Mouse (Mus musculus) testis, postnatal 14 days (tissue): ENCODE measurements around the gene Rps9.
"Not testable (repeated sequence)": the region's sequence is repeated elsewhere in the genome, so short reads cannot be mapped to it uniquely, and the experiment has no call there.

Experiments
- DNase-seq: peaks from one replicate; pipeline ENCODE4 v3.0.0; 2021; ENCODE audit warnings: low spot score

Gene Rps9

DNA sequence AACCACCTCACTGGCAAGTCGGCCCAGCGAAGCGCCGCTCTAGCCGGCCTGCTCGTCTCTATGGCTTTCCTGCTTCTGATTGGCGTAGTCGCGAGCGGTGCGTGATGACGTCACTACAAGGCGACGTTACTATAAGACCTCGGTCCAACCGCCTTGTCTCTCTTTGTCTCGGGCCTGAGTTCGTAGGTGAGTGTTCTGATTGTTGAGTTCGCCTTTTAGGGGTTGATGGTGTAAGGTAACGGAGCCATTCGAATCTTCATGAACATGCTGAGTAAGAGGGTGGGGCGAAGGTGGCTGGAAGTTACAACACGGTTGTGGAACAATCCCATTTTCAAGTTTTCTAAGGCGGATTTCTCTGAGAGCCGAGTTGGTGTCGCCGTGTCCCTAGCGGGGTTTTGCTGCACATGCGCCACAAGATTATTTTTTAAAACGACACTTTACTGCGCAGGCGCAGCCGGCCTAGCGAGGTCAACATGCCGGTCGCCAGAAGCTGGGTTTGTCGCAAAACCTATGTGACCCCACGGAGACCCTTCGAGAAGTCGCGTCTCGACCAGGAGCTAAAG, at the start of gene Rps9:
Rps9 (plus strand) TSS at position 115 of the 563 bp plus-strand sequence.
- peak; percentile 96 for DNase-seq

DNA sequence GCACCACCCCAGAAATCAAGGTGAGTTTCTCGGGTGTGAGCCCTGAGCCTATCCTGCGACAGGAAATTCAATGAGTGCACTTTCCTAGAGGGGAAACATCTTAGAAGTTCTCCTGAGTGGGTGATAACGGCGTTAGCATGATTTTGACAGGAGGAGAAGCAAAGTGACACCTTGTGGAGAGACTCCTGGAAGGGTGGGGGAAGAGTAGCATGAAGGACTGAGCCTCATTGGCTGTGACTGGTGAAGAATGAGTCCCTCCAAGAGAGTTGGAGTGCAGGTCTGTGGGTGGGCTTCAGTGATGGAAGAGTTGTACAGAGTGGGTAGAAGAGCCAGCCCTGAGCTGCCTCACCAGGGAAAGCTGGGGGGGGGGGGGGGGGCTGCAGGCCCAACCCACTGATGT, 46.8 kb upstream of the Rps9 start:
- DNase-seq, result no peak

DNA sequence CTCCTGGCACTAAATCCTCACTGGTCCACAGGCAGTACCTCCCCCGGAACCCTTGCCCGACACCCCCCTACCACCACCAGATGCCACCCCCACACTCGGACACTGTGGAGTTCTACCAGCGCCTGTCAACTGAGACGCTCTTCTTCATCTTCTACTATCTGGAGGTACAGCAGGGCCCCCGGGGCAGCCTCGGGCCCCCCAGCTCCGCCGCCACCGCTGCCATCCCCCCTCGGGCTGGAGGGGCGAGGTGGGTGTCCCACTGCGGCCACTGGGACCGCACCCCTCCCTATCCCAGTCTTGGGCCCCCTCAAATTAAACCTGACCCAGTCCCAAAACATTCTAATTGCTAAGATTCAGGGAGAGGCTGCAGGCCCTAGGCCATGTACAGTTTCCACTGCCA, 45.2 kb upstream of the Rps9 start:
- DNase-seq, result no peak

DNA sequence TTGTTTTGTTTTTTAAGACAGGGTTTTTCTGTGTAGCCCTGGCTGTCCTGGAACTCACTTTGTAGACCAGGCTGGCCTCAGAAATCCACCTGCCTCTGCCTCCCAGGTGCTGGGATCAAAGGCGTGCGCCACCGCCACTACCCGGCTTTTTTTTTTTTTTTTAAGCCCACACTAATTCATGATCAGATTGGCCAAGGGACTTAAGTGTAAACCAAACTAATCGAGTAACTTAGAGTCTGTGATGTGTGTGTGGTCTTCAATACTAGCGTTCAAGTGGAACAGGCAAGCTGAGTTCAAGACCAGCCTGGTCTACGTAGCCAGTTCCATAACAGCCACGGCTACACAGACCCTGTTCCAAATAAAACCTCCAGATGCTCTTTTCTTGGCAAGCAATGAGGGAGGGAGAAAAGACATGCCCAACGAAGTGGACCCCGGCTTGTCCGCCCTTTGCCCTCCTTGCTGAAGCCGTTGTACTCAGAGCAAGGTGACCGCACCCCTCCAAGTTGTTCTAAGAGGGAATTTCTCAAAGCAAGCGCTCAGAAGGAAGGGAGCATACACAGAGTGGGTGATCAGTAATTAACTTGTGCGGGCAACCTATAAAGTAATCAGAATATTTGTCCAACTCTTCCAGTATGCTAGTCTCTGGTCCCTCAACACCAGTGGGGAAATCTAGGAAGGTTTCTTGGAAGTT, 39.1 kb upstream of the Rps9 start:
- DNase-seq, result no peak

DNA sequence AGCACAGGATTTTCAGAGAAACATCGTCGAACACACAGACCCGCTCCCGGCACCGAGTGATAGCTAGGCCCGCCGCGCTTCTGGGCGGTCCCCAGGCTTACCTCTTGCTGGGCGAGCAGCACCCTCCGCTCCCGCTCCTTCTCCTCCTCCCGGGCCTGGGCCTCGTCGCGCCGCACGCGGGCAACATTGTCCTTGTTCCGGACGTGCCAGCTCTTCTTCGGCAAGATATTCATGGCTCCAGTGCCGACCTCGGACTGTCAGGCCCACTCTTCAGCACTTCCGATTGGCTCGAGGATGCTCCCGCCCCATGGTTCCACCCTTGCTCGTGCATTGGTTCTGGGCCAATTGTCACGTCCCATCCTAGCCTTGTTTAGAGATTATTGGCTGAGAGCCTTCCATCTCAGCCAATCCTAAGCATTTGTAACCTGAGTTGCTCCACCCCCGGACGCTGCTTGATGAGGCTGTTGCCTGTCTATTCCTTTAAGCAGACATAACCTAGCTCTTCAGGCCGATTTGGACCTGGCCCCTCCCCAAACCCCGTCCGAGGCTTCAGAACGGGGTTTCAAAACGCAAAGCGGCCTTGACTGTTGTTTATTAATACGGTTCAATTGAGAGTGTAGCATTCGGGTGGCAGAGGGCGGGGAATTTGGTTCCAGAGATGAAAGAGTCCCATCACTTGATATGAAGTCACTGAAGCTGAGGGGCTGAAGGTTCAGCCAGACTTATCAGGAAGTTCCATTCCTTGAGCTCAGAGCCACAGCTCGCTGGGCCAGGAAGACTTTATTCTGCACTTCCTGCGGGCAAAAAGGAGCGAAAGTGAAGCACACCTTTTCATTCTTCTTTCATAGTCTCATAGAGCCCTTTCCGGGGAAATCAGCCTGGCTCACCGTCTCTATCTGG, 38.3 kb upstream of the Rps9 start, which contains the start of gene Leng1:
Leng1 (minus strand) TSS at position 626 of the 900 bp plus-strand sequence.
- peak; percentile 96 for DNase-seq

DNA sequence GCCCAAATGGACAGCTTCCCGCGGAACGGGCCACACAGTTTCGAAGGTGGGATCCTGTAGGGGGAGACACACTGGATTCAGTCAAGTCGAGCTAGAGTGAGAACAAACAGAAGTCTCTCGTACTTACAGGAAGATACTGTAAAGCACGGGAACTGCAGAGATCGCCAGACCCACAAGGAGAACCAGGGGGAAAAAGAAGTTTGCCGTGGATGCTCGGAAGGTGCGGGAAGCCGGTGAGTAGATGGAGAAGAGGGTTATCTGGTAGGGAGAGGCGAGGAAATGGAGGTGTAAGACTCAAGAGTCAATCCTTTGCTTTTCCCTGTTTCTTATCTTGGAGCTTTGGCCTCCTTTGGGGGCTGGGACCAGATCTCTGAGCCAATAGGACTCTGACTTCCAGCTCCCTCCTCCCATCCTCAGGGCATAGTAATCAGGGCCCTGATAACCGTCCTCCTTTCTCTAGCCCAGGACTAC, 36.8 kb upstream of the Rps9 start:
- no peak for DNase-seq

DNA sequence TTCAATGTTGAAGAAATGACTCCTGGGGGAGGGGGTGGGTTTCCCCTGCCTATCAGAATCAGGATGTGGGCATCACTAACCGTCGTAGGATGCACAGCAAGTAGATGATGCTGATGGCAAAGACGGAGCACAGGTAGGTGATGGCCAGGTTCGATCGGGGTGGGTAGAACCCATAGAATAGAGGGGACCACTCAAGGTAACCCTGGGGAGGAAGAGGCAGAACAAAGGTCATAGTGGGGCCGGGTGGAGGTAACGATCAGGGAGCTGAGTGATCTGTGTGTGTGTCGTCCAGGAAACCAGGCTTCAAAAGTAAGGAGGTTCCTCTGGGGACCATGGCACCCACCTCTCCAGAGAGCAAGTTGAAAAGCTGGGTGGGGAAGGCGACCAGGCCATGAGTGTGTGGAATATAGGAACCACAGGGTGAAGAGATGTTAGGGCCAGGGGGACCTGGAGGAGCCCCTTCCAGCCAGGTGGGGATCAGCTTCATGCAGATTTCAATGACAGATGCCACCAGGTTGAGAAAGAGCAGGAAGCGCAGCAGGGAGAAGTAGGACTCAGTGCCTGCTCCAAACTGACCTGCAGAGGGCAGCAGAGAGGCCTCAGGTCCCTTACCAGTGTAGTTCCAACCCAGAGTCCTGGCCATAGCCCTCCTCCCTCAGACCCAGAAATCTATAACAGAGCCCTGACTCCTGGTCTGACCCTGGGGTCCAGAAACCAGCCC, 29.1 kb upstream of the Rps9 start:
- peak; percentile 65 for DNase-seq

DNA sequence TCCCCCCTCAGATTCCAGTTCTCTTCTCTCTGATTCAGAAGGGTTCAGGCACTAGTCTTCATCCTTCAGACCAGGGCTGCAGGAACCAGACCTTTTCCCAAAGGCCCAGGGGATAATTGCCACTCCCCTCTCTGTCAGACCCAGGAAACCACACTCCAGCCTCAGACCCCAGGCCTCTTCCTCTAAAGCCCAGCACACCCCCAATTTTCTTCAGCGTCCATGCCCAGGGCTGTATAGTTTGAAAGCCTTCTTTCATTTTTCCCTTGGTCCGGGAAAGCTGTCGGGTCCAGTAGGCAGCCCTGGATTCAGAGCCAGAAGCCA, 28.6 kb upstream of the Rps9 start:
- no peak for DNase-seq

DNA sequence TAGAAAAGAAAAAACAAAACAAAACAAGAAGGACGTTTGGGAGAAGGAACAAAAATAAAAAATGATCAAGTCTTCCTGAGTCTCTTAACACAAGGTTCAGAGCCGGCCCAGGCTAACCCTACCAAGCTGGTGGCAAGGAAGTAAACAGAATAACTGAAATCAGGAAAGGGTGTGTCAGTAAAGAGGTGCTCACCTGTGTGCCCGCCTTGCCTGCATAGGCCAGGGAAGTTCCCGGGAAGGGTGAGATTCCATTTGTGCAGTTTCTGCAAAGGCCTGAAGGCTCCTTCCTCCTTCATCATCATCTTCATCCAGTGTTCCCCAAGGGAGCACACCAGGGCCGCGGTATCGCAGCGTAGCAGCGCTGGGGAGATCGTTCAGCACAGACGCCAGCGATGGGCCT, 27.4 kb upstream of the Rps9 start:
- no peak for DNase-seq

DNA sequence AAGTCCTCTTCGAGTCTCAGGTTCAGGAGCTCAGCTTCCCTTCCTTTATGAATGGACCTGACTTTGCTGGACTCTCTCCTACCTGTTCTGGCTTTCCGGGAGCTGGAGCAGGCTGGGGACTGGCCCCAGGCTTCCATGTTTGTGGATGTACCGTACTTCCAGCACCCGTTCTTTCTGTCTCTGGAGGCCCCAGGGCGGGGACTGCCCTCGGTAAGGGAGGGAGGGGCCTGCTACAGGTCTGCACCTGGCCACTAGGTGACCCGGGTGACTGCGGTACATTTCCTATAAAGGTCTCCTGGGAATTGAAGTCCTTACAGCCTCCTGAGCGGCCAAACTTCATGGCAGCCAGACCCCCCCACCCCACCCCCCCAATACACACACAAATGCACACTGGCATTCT, 26.5 kb upstream of the Rps9 start, which contains the start of gene Tmc4:
Tmc4 (minus strand) TSS at position 212 of the 400 bp plus-strand sequence.
- DNase-seq, result no peak

DNA sequence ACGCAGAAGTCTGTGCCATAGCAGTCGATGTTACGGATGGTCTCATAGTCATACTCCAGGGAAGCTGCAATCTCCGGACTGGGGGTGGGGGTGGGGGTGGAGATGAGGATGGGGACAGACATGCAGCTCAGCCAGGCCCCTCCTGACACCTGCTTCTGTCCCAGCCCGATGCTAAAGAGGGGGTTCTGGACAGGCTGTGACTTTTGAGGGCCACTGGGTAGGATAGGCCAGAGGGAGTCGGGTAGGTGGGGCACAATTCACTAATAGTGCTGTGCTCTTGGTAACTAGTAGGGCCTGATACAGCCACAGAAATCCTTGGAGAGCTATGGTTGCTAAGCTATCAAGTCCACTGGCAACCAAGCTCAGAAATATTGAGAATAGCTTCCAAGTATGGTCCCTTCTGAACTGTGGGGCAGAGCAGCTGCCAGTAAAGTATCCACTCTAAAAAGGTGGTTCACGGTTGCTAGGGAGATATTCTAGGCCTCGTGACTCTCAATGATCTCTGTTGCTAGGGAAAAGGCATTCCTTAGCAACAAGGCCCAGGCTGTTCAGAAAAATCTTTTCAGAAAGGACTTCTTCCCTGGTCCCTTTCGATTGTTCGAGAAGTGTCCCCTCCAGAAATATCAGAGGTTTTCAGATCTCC, 19.8 kb upstream of the Rps9 start:
- DNase-seq, result no peak

DNA sequence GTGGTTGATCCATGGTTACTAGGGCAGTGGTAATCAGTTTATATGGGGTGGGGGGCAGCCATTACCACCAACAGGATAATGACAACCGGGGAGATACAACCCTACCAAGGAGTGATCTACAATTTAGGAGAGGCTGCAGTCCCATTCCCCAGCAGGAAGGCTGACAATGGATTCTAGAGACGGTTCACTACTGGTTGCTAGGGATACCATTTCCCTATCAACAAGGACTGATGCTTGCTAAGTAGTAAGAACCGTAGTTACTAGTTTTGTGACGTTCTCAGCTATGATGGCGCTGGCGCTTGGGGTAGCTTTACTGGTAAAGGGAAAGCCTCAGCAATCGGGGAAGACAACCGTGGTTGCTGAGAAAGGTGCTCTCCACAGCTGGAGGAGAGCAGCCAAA, 19.1 kb upstream of the Rps9 start:
- DNase-seq, result no peak

DNA sequence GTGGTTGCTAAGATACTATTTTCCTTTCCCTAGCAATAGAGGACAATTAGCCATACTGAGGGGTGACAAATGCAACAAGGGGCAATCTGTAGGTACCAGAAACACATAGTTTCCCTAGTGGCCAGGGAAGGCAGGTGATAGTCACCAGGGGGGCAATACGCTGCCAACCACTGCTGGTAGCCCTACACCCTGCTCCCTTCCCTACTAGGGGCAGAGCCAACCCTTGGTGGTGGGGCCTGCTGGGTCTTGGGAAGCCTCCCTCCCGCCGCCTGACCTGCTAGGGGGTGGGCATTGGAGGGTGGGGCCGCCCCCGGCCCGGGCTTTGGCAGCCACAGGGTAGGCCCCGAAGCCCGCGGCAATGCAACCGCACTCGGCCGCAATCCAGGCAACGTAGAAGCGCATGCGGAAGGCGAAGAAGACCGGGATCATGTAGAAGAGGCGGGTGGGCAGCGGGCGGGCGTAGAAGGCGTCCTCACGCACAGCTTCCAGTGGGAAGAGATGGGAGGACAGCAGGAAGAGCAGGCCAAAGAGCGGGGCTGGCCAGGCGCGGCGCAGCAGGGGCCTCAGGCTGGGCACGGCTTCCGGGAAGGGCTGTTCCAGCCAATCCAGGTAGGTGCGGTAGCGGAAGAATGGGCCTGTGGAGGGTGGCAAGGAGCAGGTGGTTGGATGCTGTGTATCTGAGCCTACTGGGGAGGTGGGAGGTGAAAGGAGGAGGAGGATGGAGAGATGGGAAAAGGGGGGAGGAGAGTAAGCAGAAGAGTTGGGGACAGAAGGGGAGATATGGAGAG, 18.2 kb upstream of the Rps9 start:
- no peak for DNase-seq

DNA sequence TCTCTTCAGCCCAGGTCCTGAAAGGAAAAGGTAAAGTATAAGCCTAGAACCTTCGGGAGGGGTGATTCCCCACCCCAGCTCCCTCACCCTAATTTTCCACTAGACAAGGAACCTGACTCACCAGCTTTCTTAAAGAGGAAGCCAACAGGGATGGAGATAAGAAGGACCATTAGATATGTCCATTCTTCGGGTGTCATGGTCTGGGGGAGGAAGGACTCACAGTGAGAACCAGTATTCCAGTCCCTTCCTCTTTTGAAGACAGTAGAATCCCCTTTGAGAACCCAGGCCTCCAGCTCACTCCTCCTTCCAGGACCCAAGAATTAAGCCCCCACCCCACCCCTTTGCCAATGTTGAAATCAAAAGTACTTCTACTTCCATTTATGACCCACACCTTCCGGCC, 11.9 kb upstream of the Rps9 start:
- DNase-seq, result no peak

DNA sequence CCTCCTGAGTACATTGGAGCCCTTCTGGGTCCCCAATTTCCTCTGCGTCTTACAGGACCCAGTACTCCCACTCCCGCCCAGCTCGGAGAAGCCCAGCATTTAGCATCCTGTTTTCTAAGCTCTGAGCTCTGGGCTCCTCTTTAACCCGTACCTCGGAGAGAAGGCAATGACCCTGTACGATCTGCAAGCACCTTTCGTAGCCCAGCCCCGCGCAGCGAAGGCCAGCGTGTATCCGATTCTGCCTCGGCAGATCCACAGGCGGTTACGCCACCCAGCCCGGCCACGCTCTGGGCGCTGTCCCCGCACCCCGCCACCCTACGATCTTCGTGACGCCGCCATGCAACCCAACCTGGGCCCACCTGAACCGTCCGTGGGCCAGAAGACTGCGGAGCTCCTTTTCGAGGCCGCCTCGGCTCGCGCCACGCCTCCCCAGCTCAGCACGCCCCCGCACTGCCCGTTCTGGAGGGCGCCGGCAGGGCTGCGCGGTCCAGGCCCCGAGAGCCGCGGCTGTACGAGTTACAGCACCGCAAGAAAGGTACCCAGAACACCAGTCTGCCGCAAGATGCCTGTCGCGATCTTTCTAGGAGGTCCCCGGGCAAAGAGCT, 11.3 kb upstream of the Rps9 start, which contains the start of gene Tsen34:
Tsen34 (plus strand) TSS at position 482 of the 605 bp plus-strand sequence.
- no peak for DNase-seq

DNA sequence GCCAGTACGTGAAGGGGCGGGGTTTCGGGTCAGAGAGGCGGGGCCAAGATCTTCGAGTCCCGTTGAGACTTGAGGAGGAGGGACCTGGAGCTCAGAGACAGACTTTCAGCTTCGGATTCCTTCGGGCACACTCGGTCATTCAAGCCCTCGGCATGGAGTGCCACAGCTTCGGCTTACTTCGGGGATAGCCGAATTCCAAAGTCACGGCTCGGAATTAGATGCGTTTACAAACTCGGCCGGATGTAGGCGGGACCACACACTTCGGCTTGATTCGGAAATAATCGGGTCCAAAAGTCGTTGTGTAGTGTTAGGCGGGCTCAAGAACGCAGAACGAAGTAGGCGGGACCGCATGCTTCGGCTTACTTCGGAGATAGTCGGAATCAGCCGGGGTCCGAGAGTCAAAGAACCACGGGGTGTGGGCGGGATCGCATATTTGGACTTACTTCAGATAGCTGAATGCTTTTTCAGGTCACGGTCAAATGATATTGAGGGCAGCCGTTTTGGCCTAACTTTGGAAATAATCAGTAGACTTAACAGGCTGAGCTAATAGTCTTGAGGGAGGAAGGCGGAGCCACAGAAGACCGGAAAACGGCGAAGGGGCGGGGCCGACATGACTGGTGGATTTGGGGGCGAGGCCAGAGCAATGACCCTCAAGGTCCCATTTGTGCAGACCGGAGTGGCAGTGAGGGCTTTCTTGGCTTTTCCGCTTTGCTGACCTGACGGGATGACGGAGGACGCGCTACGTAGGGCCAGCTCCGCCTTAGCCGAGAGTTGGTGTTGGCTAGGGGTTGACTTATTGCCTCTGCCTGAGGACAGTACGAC, 10.6 kb upstream of the Rps9 start, which contains the start of gene Mboat7:
Mboat7 (minus strand) TSS at position 537 of the 822 bp plus-strand sequence.
- peak; percentile 93 for DNase-seq

DNA sequence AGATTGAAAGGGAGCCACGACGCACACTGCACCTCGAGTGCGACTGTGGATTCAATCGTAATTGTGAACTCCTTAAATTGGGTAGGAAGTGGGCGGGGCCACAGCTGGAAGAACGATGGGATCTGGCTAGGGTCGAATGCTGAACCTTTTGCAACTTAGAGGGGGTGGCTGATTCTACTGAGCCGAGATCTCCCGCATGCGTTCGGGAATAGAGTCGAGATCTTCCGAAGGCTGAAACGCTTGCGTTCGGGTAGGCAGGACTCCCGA, 10.1 kb upstream of the Rps9 start:
- DNase-seq, result no peak

DNA sequence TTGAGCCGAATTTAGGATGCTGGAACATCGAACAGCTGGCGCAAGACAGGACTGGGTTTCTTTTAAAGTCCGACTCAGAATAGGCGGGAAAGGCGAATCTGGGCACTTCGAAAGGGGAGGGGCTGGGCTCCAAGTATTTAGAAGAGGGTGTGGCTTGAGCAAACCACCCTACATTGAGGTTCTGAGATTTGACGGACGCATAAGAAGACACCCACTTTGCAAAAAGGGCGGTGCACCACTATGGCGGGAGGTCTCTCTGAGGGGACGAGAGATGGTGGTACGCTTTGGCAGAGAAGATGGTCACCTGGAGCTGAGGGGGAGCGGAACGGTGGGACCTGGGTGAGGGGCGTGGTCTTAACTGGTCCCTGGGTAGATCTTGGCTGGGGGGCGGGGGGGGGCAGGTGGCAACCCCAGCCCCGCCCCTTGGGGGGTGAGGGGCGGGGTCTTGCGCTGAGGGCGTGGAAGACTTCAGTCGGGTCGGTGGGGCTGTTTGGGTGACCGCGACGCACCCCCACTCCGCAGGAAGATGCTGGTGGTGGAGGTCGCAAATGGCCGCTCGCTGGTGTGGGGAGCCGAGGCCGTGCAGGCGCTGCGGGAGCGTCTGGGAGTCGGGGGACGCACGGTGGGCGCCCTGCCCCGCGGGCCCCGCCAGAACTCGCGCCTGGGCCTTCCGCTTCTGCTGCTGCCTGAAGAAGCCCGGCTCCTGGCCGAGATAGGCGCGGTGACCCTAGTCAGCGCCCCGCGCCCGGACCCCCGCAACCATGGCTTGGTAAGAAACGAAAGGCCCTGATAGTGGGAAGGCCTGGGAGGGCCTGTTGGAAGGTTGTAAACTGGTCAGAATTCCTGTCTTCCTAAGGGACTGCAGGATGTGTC, 9.5 kb upstream of the Rps9 start:
- peak; percentile 83 for DNase-seq

DNA sequence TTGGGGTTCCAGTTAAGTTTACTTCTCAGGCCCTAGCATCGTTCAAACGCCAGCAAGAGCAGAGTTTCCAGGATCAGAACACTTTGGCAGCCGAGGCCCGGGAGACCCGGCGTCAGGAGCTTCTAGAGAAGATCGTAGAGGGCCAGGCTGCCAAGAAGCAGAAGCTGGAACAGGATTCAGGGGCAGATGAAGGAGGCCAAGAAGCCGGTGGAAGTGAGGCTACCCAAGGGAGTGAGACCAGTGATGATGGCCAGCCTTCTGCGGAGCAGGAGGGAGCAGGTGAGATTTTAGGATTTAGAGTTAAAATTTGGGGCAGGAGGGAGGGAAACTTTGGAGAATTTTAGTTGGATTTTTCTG, 8.9 kb upstream of the Rps9 start:
- DNase-seq, result not testable (repeated sequence)
